Mouse (Mus musculus) kidney, adult 11 months (tissue): ENCODE data around the gene Kcna1.

Source experiments
- DNase-seq: peaks from one replicate; pipeline ENCODE4 v3.0.0; 2022

Kcna1 gene

DNA sequence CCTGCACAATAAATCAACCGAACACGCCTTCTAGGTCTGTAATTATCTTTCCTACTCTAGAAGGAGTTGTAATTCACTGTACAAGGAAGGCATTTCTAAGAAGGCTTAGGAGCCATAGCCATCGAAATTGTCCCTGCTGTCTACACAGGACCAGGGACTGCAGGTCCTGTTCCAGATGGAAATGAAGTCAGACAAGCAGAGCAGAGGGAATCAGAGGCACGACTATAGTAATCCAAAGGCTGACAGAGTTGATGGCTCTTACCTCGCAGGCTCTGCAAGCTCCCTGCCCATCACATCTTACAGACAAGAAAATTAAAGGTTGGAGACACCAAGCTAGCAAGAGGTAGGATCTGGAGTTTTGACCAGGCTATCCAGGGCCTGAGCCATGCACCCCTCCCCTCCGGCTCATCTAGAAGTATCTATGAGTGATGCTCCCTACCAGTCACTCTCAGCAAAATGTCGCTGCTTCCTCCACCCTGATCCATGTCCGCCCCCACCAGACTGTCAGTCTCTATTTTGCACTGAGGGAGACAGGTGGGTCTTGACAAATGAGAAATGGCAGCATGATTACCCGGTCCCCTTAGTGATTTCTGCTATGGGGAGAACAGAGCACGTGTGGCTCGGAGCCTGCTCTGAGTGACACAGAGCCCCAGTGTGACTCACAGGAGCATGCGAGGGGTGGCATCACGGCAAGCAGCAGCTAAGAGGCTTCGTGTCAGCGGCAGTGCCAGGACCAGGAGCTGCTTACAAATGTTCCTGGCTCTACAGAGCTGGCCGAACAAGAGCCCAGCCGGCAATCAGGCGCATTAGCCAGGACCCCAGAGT is 50.2 kb downstream of the Kcna1 start:
- no peak for DNase-seq

DNA sequence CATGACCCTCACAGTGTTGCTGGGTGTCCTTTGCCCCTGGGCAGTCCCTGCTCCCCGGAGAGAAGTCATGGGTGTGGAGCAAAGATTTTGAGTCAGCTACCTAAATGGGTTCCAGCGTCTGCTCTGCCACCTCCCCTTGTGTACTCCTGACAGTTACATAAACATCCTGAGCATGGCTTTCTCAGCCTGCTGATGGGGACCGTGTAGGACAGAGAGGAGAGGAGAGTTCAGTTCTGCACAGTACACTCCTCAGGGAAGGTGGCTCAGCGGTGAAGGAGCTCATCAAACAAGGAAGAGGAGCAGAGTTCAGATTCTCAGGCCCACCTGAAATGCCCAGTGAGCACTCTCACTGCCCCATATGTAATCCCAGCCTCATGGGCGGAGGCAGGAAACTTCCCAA is 51.1 kb downstream of the Kcna1 start:
- DNase-seq: peak; percentile 7

DNA sequence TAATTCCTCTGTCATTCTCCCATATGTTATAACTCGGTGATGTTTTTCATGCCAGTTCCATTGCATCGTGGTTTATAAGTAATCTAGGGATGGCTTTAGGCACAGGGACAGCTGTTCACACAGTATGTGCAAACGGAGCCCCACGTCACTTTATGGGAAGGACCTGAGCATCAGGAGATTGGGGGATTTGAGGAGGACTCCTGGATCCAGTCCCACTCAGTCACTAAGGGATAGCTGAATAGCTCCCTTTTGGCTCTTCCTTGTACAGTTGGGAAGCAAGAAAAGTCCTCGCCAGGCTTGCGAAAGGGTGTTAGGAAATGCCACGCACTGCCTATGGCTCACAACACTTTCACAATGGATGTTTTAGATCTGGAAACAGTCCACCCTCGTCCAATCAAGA is 51.8 kb downstream of the Kcna1 start:
- no peak for DNase-seq

DNA sequence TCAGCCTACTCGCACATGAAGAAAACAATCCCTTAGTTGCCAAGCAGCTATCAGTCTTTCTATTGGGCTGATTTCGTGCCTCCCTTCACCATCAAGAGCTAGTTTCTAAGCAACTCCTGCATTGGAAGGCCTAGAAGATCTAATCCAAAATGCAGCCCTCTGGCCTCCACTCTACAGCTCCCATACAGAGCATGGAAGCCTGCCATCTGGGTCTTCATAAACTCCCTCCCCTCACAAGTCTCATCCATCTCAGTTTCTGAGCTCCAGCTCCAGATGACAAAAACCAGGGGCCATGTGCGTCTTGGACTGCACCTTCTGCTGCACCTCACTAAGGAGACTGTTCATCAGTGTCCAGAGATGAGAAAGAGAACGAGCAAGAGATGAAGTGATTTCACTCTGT is 52.8 kb downstream of the Kcna1 start:
- DNase-seq: no peak
